Mouse (Mus musculus): ENCODE measurements around the gene Prr12.

Gene Prr12

GRCm38 (mm10) chr7:45051601-45051974 lies 1.1 kb downstream of the Prr12 start:
- no peak for DNase-seq (ENCODE audit: low read depth, low spot score)

- peak; percentile 76 for DNase-seq (ENCODE audit: low read depth, low spot score)
These were observed 1.6 kb downstream of the Prr12 start for GRCm38 (mm10) chr7:45050945-45051600.

- DNase-seq (ENCODE audit: low read depth, low spot score): no peak
These were observed 3.6 kb downstream of the Prr12 start for GRCm38 (mm10) chr7:45048923-45049657.

DNA sequence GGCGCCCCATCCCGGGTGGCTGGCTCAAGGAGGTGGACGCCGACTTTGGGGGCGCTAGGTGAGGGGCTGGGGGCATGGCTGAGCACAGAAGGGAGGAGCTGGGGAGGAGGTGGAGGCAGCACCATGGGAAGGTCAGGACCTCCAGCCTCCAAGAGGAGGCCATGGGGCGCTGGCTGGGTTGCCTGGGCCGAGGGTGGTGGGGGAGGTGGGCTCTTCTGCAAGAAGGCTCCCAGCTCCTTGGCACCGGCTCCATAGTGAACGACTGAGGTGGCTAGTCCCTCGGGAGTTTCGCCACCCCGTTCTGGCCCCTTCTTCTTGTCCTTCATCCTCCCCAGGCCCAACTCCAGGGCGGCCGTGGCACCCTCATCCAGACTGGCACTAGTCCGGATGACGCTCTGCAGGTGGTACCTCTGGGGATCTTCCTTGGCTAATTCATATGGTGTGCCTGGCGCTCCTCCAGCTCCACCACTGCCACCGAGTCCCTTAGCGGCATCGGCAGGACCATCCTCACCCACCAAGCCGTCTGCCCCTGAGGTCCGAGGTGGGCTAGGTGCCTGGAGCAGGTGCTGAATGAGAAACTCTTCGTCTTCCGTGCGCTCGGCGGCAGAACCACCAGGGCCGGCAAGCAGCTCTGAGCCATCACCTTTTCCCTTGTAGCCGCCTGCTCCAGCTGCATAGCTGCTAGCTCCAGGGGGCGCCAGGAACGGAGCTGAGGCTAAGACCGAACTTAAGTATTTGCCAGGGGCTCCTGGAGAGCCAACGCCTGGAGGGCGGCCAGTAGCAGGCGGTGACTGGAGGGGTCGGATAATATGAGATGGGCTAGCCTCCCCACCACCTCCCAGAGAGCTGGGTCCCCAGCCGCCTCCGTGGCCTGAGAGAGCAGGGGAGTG lies 4.4 kb downstream of the Prr12 start:
- no peak for DNase-seq (ENCODE audit: low read depth, low spot score)

DNA sequence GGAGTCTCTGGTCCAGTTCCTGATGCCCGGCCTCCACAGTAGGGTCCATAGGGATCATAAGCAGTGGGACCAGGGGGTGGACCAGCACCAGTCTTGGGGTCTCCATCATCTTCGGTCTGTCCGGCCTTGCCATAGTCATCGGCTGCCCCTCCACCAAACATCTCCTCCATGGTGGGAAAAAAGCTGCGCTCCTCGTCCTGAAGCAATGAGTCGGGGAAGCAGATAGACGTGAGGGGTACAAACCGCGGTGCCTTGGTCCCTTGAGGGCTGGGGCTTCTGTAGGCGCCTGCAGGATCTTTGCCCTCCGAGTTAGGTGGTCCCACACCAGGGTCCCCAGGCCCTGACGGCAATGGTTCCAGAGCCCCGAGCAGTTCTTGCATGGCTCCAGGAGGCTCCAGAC lies 5.2 kb downstream of the Prr12 start:
- no peak for DNase-seq (ENCODE audit: low read depth, low spot score)

- DNase-seq (ENCODE audit: low read depth, low spot score): no peak
These were observed 5.8 kb downstream of the Prr12 start for GRCm38 (mm10) chr7:45046853-45047350.

- DNase-seq (ENCODE audit: low read depth, low spot score): no peak
These were observed 6.9 kb downstream of the Prr12 start for GRCm38 (mm10) chr7:45045741-45046140.

DNA sequence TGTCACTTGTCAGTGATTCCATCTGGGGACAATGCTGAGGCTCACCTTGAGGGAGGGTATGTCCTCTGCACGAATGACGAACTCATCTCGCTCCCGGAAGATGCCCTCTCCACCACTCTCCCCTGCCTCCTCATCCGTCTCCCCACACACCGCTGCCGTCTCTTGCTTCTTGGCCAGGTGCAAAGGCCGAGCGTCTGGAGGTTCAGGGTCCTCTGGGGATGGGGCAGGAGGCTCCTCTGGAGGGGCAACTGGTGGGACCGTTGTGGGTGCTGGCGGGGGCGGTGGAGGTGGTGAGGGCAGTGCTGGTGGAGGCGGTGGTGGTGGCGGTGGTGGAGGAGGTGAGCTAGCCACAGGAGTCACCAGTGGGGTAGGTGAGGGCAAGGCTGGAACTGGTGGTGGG lies 9.4 kb downstream of the Prr12 start:
- DNase-seq (ENCODE audit: low read depth, low spot score): no peak

GRCm38 (mm10) chr7:45040851-45041250 lies 11.8 kb downstream of the Prr12 start:
- DNase-seq (ENCODE audit: low read depth, low spot score): no peak

- no peak for DNase-seq (ENCODE audit: low read depth, low spot score)
These were observed 14.3 kb downstream of the Prr12 start for GRCm38 (mm10) chr7:45038411-45038810.

DNA sequence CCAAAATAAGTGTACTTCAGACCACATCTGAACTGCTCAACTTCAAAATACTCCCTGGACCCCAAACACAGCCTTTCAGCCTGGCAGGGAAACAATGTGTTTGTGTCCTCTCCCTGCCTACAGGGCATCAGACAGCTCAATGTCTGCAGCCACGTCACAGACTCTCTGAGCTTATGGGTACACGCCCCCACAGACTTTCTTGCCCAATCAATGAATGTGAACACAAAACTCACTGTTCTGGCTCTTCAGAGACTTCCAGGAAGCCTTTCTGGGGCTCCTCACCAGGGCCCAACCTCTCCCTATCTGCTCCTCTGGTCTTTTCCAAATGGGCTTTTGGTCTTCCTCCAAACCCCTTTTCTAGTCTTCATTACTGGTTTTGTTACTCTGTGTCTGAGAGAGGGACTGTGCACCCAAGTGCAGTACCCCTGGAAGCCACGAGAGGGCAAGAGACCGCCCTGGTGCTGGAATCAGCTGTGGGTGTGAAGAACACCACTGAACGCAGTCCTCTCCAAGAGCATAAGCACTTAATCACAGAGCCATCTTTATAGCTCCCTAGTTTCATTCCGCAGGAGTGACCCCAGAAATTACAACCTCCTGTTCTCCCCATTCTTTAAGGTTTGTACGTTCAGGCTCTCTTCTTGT lies 14.8 kb downstream of the Prr12 start:
- no peak for DNase-seq (ENCODE audit: low read depth, low spot score)

GRCm38 (mm10) chr7:45036702-45037101 lies 16.0 kb downstream of the Prr12 start:
- no peak for DNase-seq (ENCODE audit: low read depth, low spot score)

GRCm38 (mm10) chr7:45035631-45036030 lies 17.1 kb downstream of the Prr12 start:
- no peak for DNase-seq (ENCODE audit: low read depth, low spot score)

- no peak for DNase-seq (ENCODE audit: low read depth, low spot score)
These were observed 18.8 kb downstream of the Prr12 start for GRCm38 (mm10) chr7:45033722-45034359.

DNA sequence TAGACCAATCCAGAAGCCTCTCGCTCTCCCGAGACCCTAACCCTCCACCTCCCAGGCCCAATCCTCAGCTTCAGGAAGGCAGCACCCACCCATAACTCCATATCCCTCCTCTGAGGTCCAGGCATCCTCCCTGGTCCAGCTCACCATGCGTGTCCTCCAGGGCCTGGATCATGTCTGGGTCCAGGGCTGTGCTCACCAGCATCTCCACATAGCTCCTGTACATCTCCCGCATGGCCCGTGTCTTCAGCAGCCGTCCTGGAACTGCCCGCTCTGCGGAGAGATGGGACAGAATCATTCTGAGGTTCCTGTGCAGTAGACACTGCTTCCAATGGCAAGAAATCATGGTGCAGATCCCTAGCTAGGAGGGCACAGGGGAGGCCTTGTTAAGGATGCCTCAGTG lies 21.8 kb downstream of the Prr12 start:
- no peak for DNase-seq (ENCODE audit: low read depth, low spot score)

DNA sequence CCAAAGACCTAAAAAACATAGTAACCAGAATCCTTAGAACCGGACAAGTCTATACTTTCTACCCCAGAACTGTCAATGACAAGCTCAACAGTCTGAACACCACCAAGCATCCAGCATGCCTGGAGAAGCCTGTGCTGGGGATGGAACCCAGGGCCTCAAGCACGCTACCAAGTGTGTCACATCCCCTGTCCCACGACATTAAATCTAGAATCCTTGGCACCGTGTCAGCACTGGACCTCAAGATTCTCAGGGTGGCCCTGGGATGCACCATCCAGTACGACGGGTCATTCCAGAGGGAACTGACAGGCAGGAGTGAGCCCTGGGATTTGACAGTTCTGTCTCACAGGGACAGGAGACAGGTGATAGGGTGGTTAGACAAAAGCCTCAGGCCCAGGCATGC lies 22.7 kb downstream of the Prr12 start:
- DNase-seq (ENCODE audit: low read depth, low spot score): no peak

DNA sequence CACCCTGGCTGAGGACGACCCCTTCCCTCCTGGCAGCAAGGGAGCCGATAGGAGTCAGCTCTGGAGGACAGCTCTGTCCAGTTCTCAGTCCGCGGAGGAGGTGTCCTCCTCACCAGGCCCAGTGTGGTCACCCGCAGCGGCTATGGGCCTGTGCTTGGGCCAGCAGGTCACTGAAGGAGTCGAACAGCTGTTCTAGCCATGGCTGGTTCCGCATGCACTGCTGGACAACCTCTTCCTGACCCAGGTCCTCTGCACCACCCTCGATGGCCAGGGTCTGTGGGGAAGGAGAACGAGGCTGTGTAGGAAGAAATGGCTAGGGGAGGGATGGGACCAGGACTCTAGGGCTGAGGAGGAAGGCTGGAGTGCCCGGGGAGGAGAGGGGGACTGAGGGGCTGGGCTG lies 24.3 kb downstream of the Prr12 start:
- no peak for DNase-seq (ENCODE audit: low read depth, low spot score)

GRCm38 (mm10) chr7:45027761-45028160 lies 24.9 kb downstream of the Prr12 start:
- DNase-seq (ENCODE audit: low read depth, low spot score): no peak

DNA sequence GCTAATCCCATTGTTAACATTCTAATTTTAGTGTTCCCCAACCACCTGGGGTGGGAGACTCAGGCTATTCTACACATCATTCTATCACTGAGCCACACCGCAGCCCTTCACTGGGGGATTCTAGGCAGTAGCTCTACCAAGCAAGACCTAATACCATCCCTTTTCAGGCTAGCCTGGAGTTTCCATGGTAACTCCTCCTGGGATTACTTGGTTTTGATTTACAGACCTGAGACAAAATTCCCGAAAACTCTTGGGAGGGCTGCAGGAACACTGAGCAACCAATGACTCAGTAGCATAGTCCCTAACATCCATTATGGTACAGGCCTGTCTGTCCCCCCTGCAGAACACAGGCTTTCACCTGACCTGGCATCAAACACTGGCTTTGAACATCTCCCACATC lies 26.4 kb downstream of the Prr12 start:
- DNase-seq (ENCODE audit: low read depth, low spot score): no peak

DNA sequence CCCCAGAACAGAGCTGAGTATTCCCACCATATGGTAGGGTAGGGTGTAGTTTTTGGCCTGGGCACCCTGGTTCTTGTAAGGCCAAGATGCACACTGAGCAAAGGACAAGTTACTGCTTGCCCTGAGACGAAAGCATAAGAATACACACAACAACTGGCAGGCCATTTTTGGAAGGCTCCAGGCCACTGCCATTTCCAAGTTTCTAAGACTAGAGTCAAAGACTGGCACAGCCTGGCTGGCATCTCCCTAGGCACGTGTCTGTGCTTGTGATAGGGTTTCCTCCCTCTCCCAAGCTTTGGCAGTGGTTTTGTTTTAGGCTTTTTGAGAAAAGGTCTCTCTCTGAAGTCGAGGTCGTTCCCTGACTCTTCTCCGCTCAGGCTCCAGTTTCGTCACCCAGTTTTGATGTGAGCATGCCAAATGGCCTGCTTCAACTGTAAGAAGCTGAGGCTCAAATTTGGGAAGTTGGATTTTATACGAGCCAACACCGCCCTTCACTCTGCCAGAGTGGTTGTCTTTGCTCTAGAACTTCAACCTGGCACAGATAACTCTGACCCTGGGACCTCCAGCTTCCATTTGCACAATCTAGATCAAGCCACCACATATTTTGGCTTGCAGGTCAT lies 27.0 kb downstream of the Prr12 start:
- no peak for DNase-seq (ENCODE audit: low read depth, low spot score)
